Mouse (Mus musculus) kidney, embryonic 15.5 days (tissue): ENCODE results near the gene Gm10999. TPM values are rescaled to one million over a fixed set of nuclear protein-coding genes. Genes with fewer than 3 reads are reported as not detected.
"Not testable (repeated sequence)": the region's sequence is repeated elsewhere in the genome, so short reads cannot be mapped to it uniquely, and the experiment has no call there.

Experiments used
- ATAC-seq: fragments of 200-750 bp; cut with Nextera tagmentation; replicated peaks from 2 replicates; pipeline ENCODE4 v1.8.0; 2017; ENCODE audit warnings: moderate TSS enrichment; ENCODE audit not compliant: low FRiP score
- H3K27ac ChIP-seq: fragments of 300-500 bp; sonication (generic); 2 replicates; pipeline ENCODE4 v1.5.1; 2015; ENCODE audit warnings: mild to moderate bottlenecking, inconsistent platforms
- H3K27me3 ChIP-seq: fragments of 300-500 bp; sonication (generic); 2 replicates; pipeline ENCODE4 v1.6.1; 2015; ENCODE audit warnings: inconsistent platforms
- H3K36me3 ChIP-seq: fragments of 300-500 bp; sonication (generic); 2 replicates; pipeline ENCODE4 v1.6.1; 2015; ENCODE audit warnings: inconsistent platforms
- H3K4me1 ChIP-seq: fragments of 300-500 bp; sonication (generic); 2 replicates; pipeline ENCODE4 v1.6.1; 2015; ENCODE audit warnings: inconsistent platforms
- H3K4me2 ChIP-seq: fragments of 300-500 bp; sonication (generic); 2 replicates; pipeline ENCODE4 v1.6.1; 2015; ENCODE audit warnings: moderate library complexity, mild to moderate bottlenecking, inconsistent platforms
- H3K4me3 ChIP-seq: fragments of 300-500 bp; sonication (generic); replicated peaks from 2 replicates; pipeline ENCODE4 v1.5.1; 2015; ENCODE audit warnings: mild to moderate bottlenecking, inconsistent platforms
- H3K9ac ChIP-seq: fragments of 300-500 bp; sonication (generic); 2 replicates; pipeline ENCODE4 v1.6.1; 2015; ENCODE audit warnings: mild to moderate bottlenecking, inconsistent platforms
- H3K9me3 ChIP-seq: fragments of 300-500 bp; sonication (generic); replicated peaks from 2 replicates; pipeline ENCODE4 v1.6.1; 2016; ENCODE audit warnings: inconsistent platforms
- WGBS: fragments of 180-500 bp; shearing (Covaris S2); methylation state at CpG from one replicate; pipeline ENCODE4 v1.1.7; 2015; ENCODE audit warnings: mixed read lengths; 5-methylcytosine and 5-hydroxymethylcytosine counted together
- polyA plus RNA-seq: library from polyadenylated mRNA; unstranded; fragments of >200 nt; fragmentation: Nextera tagmentation; extraction: Ambion mirVana; gene quantifications from 2 replicates; pipeline ENCODE4 v1.2.1, GENCODE M21; 2015

The Gm10999 gene
- not detected in 2 replicates for polyA plus RNA-seq

DNA sequence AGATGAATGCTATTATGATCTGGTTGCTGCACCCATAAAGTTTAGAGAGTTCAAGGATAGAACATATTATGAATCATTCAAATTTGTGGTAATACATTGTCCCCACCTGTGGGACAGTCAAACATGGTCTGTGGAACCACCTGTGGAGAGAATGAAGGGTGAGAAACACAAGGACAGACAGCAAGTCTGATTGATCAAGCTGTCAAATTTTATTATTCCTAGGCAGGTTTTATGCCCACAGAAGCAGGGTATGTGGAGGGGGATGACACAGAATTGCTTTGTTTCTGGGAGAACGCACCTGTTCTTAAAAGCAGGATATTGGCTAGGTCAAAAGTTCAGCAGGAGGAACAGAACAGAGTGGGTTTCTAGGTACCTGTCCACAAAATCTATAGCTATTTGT lies at the start of gene Gm10999:
TSS of gene Gm10999 (minus strand) at position 101 of the 400 bp plus-strand sequence.
- no peak within 1 kb of the TSS for H3K4me2 ChIP-seq
- no peak for ATAC-seq
- H3K4me3 ChIP-seq: no peak within 1 kb of the TSS
- no peak within 1 kb of the TSS for H3K27ac ChIP-seq
- H3K4me1 ChIP-seq: no peaks in the 10 kb centered on the region
- H3K36me3 ChIP-seq: no peaks in the 10 kb centered on the region
- H3K27me3 ChIP-seq: no peaks in the 10 kb centered on the region
- no peaks in the 10 kb centered on the region for H3K9me3 ChIP-seq
- H3K9ac ChIP-seq: no peak within 1 kb of the TSS
- WGBS: 79% methylated on average over 1 of the region's 1 CpGs

DNA sequence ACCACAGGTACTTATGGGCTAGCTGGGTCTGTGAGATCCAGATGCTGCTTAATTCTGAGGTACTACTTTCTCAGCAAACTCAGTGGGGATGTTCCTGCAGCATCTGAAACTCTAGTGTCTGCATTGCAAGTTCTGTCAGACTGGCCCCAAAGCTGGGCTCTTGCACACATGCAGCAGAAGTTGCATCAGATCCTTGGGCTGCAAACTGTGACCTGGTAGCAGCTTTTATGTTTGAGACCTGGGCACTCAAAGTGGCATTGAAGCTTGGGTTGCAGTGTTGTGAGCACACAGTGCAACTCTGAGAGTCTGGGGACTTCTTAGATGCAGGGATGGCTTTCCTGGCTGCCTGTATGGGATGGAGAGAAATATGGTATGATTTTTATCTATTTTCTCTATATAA lies 2.0 kb upstream of the Gm10999 start:
- Histone ChIP-seq H3K27me3 (no peaks in the 10 kb centered on the region), H3K9ac (no peak overlapping the region)
- ATAC-seq: no peak

DNA sequence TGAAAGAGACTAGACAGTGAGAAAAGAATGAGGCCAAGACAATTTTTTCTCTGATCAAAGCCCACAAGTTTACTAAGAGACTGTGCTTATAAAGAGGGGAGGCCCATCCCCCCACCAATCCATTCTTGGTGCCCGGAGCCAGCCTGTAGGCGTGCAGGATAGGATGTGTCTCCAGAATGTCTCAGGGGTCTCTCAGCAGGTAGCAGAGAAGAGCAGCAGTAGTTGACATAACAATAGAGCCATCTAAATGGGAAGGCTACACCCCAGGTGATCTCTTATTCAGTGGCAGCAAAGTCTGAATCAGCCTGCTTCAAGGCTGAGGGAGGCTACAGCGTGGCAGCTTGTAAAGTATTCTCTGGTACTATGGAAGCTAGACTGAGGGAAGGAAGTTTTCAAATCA lies 15.7 kb downstream of the Gm10999 start:
- not testable (repeated sequence) for H3K4me3 ChIP-seq, H3K36me3 ChIP-seq

More for the DNA sequence above, 2.0 kb upstream of the Gm10999 start:
- Histone ChIP-seq H3K4me2 (no peak overlapping the region), H3K4me3 (no peak overlapping the region), H3K9me3 (no peaks in the 10 kb centered on the region), H3K36me3 (no peaks in the 10 kb centered on the region), H3K4me1 (no peaks in the 10 kb centered on the region), H3K27ac (no peak overlapping the region)

More for the DNA sequence above, 15.7 kb downstream of the Gm10999 start:
- not testable (repeated sequence) for H3K9ac ChIP-seq, H3K27ac ChIP-seq, H3K4me2 ChIP-seq, ATAC-seq, H3K4me1 ChIP-seq, H3K27me3 ChIP-seq, H3K9me3 ChIP-seq
- WGBS: 51% methylated on average over 3 of the region's 3 CpGs

Other genes with a start within 250 kb of the Gm10999 start
- gene Ccdc7a, start 66.1 kb downstream of the Gm10999 start, polyA plus RNA-seq: not detected in 2 replicates
- not detected in 2 replicates for gene Ccdc7b, start 64.5 kb downstream of the Gm10999 start, polyA plus RNA-seq
- 22.7 and 25.4 TPM in 2 replicates for gene 2610044O15Rik8, start 102.7 kb upstream of the Gm10999 start, polyA plus RNA-seq